Mouse (Mus musculus): ENCODE data around the gene Sipa1l1.

The Sipa1l1 gene

GRCm38 (mm10) chr12:82208611-82209010 is 39.5 kb downstream of the Sipa1l1 start:
- DNase-seq (ENCODE audit: low spot score in 2 of 2): no peak

DNA sequence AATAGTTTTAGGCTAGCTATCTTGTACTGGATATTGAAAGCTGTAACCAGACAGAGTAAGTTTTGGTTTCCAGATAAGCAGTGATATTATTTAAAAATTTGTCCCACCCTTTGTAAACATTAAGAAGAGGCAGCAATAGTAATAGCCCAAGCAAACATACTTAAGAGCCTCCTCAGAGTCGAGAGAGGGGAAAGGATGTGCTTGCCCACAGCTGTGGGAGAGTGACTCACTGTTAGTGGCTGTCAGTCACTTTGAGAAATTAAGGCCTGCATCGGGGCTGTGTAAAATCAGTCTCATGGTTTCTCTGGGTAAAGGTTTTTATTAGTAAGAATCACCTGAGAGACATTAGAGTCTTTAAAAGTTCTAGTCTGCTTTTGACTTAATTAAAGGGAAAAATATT is 40.6 kb downstream of the Sipa1l1 start:
- peak in 1 of 2 experiments; percentile 44 for DNase-seq (ENCODE audit: low spot score in 2 of 2)

- no peak for DNase-seq (ENCODE audit: low spot score in 2 of 2)
Measured at GRCm38 (mm10) chr12:82213056-82213455, 43.9 kb downstream of the Sipa1l1 start.

GRCm38 (mm10) chr12:82214916-82215315 is 45.8 kb downstream of the Sipa1l1 start:
- peak; percentile 72 to 85 for DNase-seq (ENCODE audit: low spot score in 2 of 2)

DNA sequence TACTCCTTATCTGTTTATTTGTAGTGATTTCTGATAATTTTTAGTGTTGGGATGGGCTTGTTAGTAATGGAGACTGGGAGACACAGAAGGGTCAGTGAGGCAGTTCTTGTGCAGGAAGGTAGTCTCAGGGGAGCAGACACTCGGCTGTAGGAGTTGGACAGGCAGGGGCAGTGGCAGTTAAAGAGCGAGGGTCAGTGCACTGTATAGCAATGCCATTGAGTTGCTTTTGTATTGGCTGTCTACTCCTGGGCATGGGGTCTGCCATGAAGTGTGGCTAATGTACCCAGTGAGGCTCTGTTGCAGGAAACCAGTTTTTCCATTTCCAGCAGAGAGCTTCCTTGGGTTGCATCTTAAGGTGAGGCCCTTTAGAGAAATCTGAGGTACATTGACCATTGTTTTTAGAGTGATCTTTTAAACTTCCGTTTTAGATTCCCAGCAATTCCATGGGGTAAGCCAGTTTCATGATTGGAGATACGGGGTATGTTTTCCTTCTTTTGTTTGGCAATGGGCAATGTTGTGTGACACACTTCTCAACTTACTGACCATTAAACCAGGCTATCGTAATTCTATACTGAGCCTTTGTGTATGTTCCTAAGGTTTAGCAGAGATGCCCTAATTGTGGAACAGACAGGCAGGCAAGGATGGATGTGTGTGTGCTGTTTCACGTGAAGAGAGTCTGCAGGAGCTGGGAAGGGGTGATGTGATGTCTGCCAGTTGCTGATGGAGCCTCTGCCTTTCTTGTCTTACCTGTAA is 47.9 kb downstream of the Sipa1l1 start:
- DNase-seq (ENCODE audit: low spot score in 2 of 2): no peak

DNA sequence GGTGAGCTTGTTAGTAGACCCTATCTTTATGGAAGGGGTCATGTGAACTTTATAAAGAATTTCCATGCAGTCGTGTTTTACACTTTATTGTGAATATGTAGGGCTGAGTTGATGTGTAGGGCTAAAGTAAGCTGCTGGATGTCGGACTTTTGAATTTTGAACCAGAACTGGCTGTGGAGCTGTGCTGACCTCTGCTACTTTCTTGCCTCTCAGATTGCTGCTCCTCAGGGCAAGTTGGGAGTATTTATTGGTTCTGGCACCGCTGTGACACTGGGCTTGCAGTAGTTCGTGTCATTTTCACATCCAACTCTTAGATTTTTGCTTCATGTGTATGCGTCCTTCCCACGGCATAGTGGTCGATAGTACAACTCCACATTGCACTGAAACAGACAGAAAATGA is 49.1 kb downstream of the Sipa1l1 start:
- DNase-seq (ENCODE audit: low spot score in 2 of 2): no peak

- no peak for DNase-seq (ENCODE audit: low spot score in 2 of 2)
Measured at GRCm38 (mm10) chr12:82220367-82221089, 51.4 kb downstream of the Sipa1l1 start.

DNA sequence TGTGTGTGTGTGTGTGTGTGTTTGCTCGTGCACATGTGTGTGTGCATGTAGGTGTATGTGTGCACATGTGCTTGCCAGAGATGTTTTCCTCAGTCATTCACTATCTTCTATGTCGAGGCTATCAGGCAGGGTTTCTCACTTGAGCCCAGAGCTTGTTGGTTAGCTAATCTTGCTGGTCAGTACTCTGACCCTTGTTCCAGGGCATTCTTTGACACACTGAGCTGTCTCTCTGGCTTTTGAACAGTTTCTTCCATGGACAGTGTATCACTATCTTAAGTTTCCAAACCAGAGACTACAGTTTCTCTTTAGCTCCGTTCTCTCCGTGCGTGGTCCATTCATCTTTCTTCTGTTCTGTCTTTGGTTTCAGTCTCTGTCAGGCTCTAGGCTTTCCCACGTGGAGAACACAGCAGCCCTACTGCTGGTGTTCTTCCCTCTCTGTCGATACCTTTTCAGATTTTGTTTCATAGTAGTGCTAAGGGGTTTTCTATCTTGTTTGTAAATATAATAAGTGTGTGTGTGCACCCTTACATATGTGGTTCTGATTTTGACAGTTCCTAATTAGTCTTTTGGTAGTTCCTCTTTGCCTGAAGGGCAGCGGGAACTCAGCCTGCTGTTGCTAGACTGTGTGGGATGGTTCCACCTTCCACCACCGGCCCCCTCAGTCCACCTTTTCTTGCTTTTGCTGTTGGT is 54.2 kb downstream of the Sipa1l1 start:
- DNase-seq (ENCODE audit: low spot score in 2 of 2): no peak

DNA sequence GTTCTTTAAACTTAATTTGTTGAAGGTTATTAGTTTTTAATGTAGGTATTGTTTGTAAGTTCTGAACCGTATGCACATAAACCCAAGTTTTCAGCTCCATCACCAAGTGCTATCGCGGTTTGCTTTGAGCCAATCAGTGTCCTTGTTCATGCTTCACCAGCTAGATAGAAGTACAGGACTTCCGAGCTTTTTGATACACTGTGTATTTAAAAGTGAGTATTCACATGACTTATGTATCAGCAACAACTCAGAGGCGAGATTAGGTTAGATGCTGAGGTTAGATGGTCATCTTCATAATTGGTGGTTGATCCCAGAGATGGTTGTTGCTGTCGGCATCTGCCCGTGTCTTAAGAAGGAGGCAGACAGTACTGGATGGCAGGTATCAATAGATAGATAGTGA is 55.7 kb downstream of the Sipa1l1 start:
- no peak for DNase-seq (ENCODE audit: low spot score in 2 of 2)

DNA sequence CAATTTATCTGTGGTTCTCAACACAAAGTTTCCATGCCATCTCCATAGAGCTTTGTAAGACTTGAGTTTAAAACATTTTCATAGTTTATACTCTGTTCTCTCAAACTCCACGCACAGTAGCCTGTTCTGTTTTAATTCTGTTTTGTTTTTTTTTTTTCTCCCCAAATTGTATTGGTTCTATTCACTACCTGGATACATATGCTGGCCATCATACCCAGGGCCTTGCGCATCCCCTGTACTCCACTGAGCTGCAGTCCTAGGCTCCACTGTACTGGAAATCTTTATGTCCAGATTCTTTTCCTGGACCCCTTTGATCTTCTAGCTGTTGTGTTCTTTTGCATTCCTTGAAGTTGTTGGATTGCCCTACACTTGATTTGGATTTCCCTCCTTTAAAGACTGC is 56.2 kb downstream of the Sipa1l1 start:
- no peak for DNase-seq (ENCODE audit: low spot score in 2 of 2)

- peak; percentile 60 to 75 for DNase-seq (ENCODE audit: low spot score in 2 of 2)
Measured at GRCm38 (mm10) chr12:82225751-82226228, 56.7 kb downstream of the Sipa1l1 start.

DNA sequence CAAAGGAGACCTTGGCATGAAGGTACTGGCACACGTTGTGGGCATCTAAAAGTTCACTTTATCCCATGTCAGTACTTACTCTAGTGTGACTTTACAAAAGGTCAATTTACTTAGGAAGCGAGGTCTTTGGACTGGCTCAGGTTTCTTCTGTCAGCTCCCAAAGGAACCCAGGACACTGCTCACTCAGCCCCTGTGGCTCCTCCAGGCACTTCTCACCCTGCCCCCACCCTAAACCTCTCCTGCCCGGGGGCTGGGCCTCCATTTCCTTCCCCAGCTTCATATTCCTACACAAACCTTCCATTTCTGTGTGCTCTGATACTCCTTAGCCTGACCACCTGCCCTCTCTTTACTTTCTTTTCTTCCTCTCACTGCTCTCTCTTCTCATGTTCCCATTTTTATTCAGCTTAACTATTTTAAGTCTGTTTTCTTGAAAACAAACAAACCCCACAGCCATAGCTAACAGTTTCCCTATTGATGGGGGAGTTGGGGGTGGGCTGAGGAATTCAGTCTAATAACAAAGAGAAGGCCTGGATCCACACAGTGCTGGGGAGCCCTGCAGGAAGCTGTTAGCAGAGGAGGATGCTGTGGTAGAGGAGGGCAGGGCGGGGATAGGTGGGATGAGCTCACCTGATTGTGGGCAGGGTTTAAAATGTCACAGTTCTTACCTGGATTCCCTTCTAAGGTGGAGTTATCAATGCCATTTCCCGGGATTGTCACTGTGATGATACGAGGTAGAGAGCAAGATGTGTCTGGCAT is 57.4 kb downstream of the Sipa1l1 start:
- DNase-seq (ENCODE audit: low spot score in 2 of 2): no peak

- no peak for DNase-seq (ENCODE audit: low spot score in 2 of 2)
Measured at GRCm38 (mm10) chr12:82230127-82230526, 61.0 kb downstream of the Sipa1l1 start.

DNA sequence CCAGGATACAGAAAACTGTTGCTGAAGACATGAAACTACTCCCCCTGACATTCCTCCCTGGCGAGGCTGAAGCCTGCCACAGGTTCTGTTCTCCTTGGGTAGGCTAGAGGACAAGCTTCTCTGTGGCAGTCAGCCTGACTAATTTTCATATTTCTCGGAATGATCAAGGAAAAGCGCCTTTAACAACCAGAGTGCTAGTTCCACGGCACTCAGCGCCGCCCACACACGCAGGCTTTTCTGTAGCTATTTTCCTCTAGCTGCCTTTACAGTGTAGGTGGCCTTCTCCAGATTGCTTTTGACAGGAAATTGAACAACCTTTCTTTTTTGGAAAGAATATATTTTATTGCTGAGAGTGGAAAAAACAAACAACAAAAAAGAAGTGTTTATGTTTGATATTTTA is 62.1 kb downstream of the Sipa1l1 start:
- DNase-seq (ENCODE audit: low spot score in 2 of 2): no peak

DNA sequence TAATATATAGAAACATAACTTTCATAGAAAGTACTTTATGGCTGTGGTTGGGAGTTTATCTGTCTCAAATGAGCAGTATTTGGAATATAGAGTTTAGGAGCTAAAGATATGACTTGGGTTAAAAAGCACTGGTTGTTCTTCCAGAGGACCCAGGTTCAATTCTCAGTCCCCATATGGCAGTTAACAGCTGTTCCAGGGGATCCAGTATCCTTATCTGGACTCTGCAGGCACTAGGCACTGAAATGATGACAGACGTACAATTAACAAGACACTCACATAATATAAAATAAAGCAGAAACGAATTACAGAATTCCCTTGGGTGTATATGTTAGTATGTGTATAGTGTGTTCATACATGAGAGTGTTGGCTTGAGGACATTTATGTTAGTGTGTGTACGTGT is 64.1 kb downstream of the Sipa1l1 start:
- no peak for DNase-seq (ENCODE audit: low spot score in 2 of 2)

GRCm38 (mm10) chr12:82234463-82235223 is 65.5 kb downstream of the Sipa1l1 start:
- no peak for DNase-seq (ENCODE audit: low spot score in 2 of 2)

DNA sequence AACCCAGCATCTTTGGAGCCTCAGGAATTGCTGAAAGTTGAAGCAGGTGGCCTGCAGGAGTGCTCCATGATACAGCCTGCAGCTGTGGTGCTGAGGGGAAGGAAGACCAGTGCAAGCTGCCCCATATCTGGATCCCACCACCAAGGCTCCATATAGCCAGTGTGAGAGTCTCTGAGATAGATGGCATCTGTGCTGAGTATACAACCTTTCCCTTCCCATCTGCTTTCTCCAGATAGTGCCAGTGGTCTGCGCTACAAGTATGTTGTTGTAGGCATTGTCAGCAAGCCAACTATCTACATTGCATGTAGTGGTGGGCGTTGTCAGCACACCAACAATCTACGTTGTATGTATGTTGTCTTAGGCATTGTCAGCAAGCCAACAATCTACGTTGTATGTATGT is 68.0 kb downstream of the Sipa1l1 start:
- DNase-seq (ENCODE audit: low spot score in 2 of 2): no peak

- no peak for DNase-seq (ENCODE audit: low spot score in 2 of 2)
Measured at GRCm38 (mm10) chr12:82237946-82238345, 68.8 kb downstream of the Sipa1l1 start.

DNA sequence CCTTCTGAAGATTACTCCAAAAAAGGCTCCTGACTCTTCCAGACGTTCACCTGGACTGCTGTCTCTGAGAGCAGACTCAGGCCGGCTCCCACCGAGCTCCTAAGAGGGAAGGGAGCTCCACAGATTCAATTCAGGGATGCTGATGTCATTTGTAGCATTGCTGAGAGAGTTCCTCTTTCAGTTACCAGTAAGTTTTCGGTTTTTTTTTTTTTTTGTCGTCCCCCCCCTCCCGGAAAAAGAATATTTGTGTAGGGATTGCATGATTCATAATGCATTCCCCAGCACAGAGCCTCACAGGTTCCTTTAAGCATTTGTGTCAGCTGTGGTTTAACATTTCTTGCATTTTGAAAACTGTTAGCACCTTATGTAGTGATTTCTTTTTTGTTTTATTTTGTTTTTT is 71.6 kb downstream of the Sipa1l1 start:
- no peak for DNase-seq (ENCODE audit: low spot score in 2 of 2)

DNA sequence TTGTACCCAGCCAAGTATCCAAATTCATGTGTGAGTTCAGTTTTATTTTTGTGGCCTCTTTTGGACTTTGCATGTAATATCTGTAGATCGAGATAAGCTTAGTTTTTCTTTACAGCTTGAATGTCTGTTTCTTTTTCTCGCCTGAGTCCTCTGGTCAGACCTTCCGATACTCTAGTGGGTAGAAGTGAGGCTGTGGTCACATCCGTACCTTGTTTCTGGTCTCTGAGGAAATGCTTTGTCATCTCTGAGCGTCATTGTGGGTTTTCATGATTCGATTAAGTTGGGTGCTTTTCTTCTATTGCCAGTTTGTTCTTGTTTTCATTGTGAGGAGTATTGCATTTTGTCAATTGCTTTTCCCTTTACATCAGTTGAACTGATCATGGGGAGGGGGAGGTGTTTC is 76.1 kb downstream of the Sipa1l1 start:
- peak; percentile 72 to 87 for DNase-seq (ENCODE audit: low spot score in 2 of 2)

DNA sequence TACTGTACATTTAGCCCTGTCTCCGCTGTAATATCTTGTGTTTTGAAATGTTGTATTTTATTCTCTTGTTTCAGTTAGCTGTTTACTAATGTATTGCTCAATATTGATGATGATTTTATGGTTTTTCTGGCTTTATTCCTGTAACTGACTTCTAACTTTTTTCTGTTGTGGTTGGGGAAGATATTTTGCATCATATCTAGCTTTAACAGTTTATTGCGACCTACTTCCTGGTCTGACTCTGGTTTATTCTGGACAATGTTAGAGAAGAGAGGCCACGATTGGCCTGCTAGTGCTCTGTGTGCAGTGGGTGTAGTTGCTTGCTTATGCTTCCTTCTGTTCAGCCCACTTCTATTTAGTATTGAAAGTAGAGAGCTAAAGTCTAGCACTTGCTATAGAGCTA is 77.3 kb downstream of the Sipa1l1 start:
- DNase-seq (ENCODE audit: low spot score in 2 of 2): no peak

Data from natural killer cell, adult 2 months (primary cell).